Mouse (Mus musculus) lung, embryonic 16.5 days (tissue): ENCODE results near the gene Spire2. TPM values are rescaled to one million over a fixed set of nuclear protein-coding genes. Genes with fewer than 3 reads are reported as not detected.

ENCODE experiments used
- ATAC-seq: fragments of 200-750 bp; cut with Nextera tagmentation; 2 replicates; pipeline ENCODE4 v1.8.0; 2017; ENCODE audit warnings: low read depth, mild to moderate bottlenecking, moderate library complexity
- H3K27ac ChIP-seq: fragments of 300-500 bp; sonication (generic); 2 replicates; pipeline ENCODE4 v1.5.1; 2014; ENCODE audit warnings: mild to moderate bottlenecking, control low read depth, low read length
- H3K27me3 ChIP-seq: fragments of 300-500 bp; sonication (generic); 2 replicates; pipeline ENCODE4 v1.6.1; 2014; ENCODE audit warnings: low read depth, low read length, mixed read lengths; ENCODE audit not compliant: control insufficient read depth, insufficient read depth
- H3K36me3 ChIP-seq: fragments of 300-500 bp; sonication (generic); 2 replicates; pipeline ENCODE4 v1.6.1; 2014; ENCODE audit warnings: low read length; ENCODE audit not compliant: control insufficient read depth, insufficient read depth
- H3K4me1 ChIP-seq: fragments of 300-500 bp; sonication (generic); replicated peaks from 2 replicates; pipeline ENCODE4 v1.6.1; 2014; ENCODE audit warnings: low read length, mixed read lengths; ENCODE audit not compliant: control insufficient read depth, insufficient read depth
- H3K4me2 ChIP-seq: fragments of 300-500 bp; sonication (generic); 2 replicates; pipeline ENCODE4 v1.6.1; 2014; ENCODE audit warnings: low read depth, low read length, control low read depth
- H3K4me3 ChIP-seq: fragments of 300-500 bp; sonication (generic); 2 replicates; pipeline ENCODE4 v1.5.1; 2014; ENCODE audit warnings: mild to moderate bottlenecking, low read length, control low read depth
- H3K9ac ChIP-seq: fragments of 300-500 bp; sonication (generic); 2 replicates; pipeline ENCODE4 v1.6.1; 2014; ENCODE audit warnings: low read length, control low read depth
- H3K9me3 ChIP-seq: fragments of 300-500 bp; sonication (generic); 2 replicates; pipeline ENCODE4 v1.6.1; 2016; ENCODE audit warnings: low read length; ENCODE audit not compliant: control insufficient read depth
- WGBS: fragments of 180-500 bp; shearing (Covaris S2); extraction: QIAGEN DNeasy Blood & Tissue Kit; methylation state at CpG from one replicate; pipeline ENCODE4 v1.1.7; 2014; 5-methylcytosine and 5-hydroxymethylcytosine counted together
- polyA plus RNA-seq: library from polyadenylated mRNA; unstranded; fragments of >200 nt; fragmentation: Nextera tagmentation; extraction: Ambion mirVana; gene quantifications from 2 replicates; pipeline ENCODE4 v1.2.1, GENCODE M21; 2015

Spire2 gene
- polyA plus RNA-seq, 1 experiment from 2014 or later = 1.2 TPM

- H3K36me3 ChIP-seq = no peaks in the 10 kb centered on the region
These were observed 83.7 kb downstream of the Spire2 start for GRCm38 (mm10) chr8:123415967-123416943.

GRCm38 (mm10) chr8:123416944-123417555 is 84.5 kb downstream of the Spire2 start:
- 67% methylated on average over 8 of the region's 8 CpGs for WGBS
- Histone ChIP-seq H3K36me3 (no peaks in the 10 kb centered on the region), H3K27ac (no peak overlapping the region), H3K27me3 (peaks cover 19% of the 10 kb centered on the region), H3K9me3 (no peaks in the 10 kb centered on the region), H3K9ac (no peak overlapping the region), H3K4me1 (no peaks in the 10 kb centered on the region), H3K4me3 (no peak overlapping the region), H3K4me2 (no peak overlapping the region)
- ATAC-seq = no peak

More at GRCm38 (mm10) chr8:123415967-123416943, 83.7 kb downstream of the Spire2 start:
- Histone ChIP-seq H3K4me3 (no peak overlapping the region), H3K27me3 (peaks cover 27% of the 10 kb centered on the region), H3K4me2 (no peak overlapping the region), H3K9me3 (no peaks in the 10 kb centered on the region), H3K9ac (no peak overlapping the region), H3K4me1 (no peaks in the 10 kb centered on the region), H3K27ac (no peak overlapping the region)
- WGBS = 81% methylated on average over 8 of the region's 8 CpGs
- ATAC-seq = no peak

Other genes with a start within 250 kb of the Spire2 start
- gene Rpl13, start 230.4 kb upstream of the Spire2 start, polyA plus RNA-seq = 1,316 and 1,484 TPM in 2 replicates
- gene Cpne7, start 215.3 kb upstream of the Spire2 start, polyA plus RNA-seq = 0.73 and 0.83 TPM in 2 replicates
- 21.2 and 24.7 TPM in 2 replicates for gene Sult5a1, start 174.4 kb upstream of the Spire2 start, polyA plus RNA-seq
- 15.4 and 20.9 TPM in 2 replicates for gene Dpep1, start 146.5 kb upstream of the Spire2 start, polyA plus RNA-seq
- gene Chmp1a, start 120.0 kb upstream of the Spire2 start, polyA plus RNA-seq = 138 and 147 TPM in 2 replicates
- 6.7 and 7.1 TPM in 2 replicates for gene Spata33, start 119.9 kb upstream of the Spire2 start, polyA plus RNA-seq
- 30.0 and 30.1 TPM in 2 replicates for gene Cdk10, start 107.9 kb upstream of the Spire2 start, polyA plus RNA-seq
- gene Spata2l, start 96.5 kb upstream of the Spire2 start, polyA plus RNA-seq = 5.7 and 5.8 TPM in 2 replicates
- gene Zfp276, start 78.5 kb upstream of the Spire2 start, polyA plus RNA-seq = 22.0 and 23.1 TPM in 2 replicates
- gene Vps9d1, start 78.4 kb upstream of the Spire2 start, polyA plus RNA-seq = 23.2 and 23.5 TPM in 2 replicates
- gene Fanca, start 14.1 kb upstream of the Spire2 start, polyA plus RNA-seq = 23.4 and 29.4 TPM in 2 replicates
- gene Tcf25, start 41.0 kb downstream of the Spire2 start, polyA plus RNA-seq = 149 TPM in 2 replicates
- gene Mc1r, start 74.4 kb downstream of the Spire2 start, polyA plus RNA-seq = not detected in 2 replicates
- 5.8 and 11.0 TPM in 2 replicates for gene Tubb3, start 78.7 kb downstream of the Spire2 start, polyA plus RNA-seq
- gene Def8, start 90.8 kb downstream of the Spire2 start, polyA plus RNA-seq = 26.3 and 28.0 TPM in 2 replicates
- gene Afg3l1, start 145.2 kb downstream of the Spire2 start, polyA plus RNA-seq = 48.3 and 53.6 TPM in 2 replicates
- gene Dbndd1, start 182.8 kb downstream of the Spire2 start, polyA plus RNA-seq = 1.5 and 1.9 TPM in 2 replicates
- 28.3 and 28.9 TPM in 2 replicates for gene Gas8, start 186.1 kb downstream of the Spire2 start, polyA plus RNA-seq